Mouse (Mus musculus): ENCODE measurements around the gene Cmtr2.

- TF ChIP-seq CTCF (conservative IDR thresholded peaks at IDR 0.05; ENCODE audit: insufficient read depth, insufficient read length, low read depth, low read length) (peak; percentile 54; the same call in 1 of the 2 replicates), POLR2A (IDR thresholded peaks at IDR 0.05; ENCODE audit: low read depth, low read length) (no peak)
Observed at GRCm38 (mm10) chr8:110201806-110202205, 13.7 kb upstream of the Cmtr2 start.

Measured in kidney, adult 2 months (tissue).